Mouse (Mus musculus): ENCODE measurements around the gene Pkp4.
A peak's percentile ranks its signal among the peaks of the same experiment; 100 is the strongest.

Gene Pkp4

GRCm38 (mm10) chr2:59272713-59273112 lies 112.1 kb downstream of the Pkp4 start:
- DNase-seq (ENCODE audit: low spot score) = no peak

- no peak for DNase-seq (ENCODE audit: low spot score)
Observed at GRCm38 (mm10) chr2:59280914-59281562, 120.4 kb downstream of the Pkp4 start.

GRCm38 (mm10) chr2:59282966-59283365 lies 122.3 kb downstream of the Pkp4 start:
- no peak for DNase-seq (ENCODE audit: low spot score)

GRCm38 (mm10) chr2:59284216-59284615 lies 123.6 kb downstream of the Pkp4 start:
- DNase-seq (ENCODE audit: low spot score) = no peak

- no peak for DNase-seq (ENCODE audit: low spot score)
Observed at GRCm38 (mm10) chr2:59284734-59285490, 124.3 kb downstream of the Pkp4 start.

- no peak for DNase-seq (ENCODE audit: low spot score)
Observed at GRCm38 (mm10) chr2:59285581-59285980, 124.9 kb downstream of the Pkp4 start.

- peak; percentile 59 for DNase-seq (ENCODE audit: low spot score)
Observed at GRCm38 (mm10) chr2:59286247-59286646, 125.6 kb downstream of the Pkp4 start.

- DNase-seq (ENCODE audit: low spot score) = no peak
Observed at GRCm38 (mm10) chr2:59287630-59288029, 127.0 kb downstream of the Pkp4 start.

GRCm38 (mm10) chr2:59289411-59289810 lies 128.8 kb downstream of the Pkp4 start:
- DNase-seq (ENCODE audit: low spot score) = no peak

- no peak for DNase-seq (ENCODE audit: low spot score)
Observed at GRCm38 (mm10) chr2:59290391-59290790, 129.7 kb downstream of the Pkp4 start.

GRCm38 (mm10) chr2:59299831-59300230 lies 139.2 kb downstream of the Pkp4 start:
- no peak for DNase-seq (ENCODE audit: low spot score)

- no peak for DNase-seq (ENCODE audit: low spot score)
Observed at GRCm38 (mm10) chr2:59301671-59302070, 141.0 kb downstream of the Pkp4 start.

GRCm38 (mm10) chr2:59302430-59302829 lies 141.8 kb downstream of the Pkp4 start:
- DNase-seq (ENCODE audit: low spot score) = no peak

- DNase-seq (ENCODE audit: low spot score) = no peak
Observed at GRCm38 (mm10) chr2:59303530-59304063, 142.9 kb downstream of the Pkp4 start.

GRCm38 (mm10) chr2:59307302-59307701 lies 146.7 kb downstream of the Pkp4 start:
- no peak for DNase-seq (ENCODE audit: low spot score)

- DNase-seq (ENCODE audit: low spot score) = no peak
Observed at GRCm38 (mm10) chr2:59308055-59308454, 147.4 kb downstream of the Pkp4 start.

- no peak for DNase-seq (ENCODE audit: low spot score)
Observed at GRCm38 (mm10) chr2:59313293-59313692, 152.6 kb downstream of the Pkp4 start.

- DNase-seq (ENCODE audit: low spot score) = no peak
Observed at GRCm38 (mm10) chr2:59318631-59319030, 158.0 kb downstream of the Pkp4 start.

GRCm38 (mm10) chr2:59327946-59328345 lies 167.3 kb downstream of the Pkp4 start:
- DNase-seq (ENCODE audit: low spot score) = no peak

GRCm38 (mm10) chr2:59331093-59331492 lies 170.4 kb downstream of the Pkp4 start:
- DNase-seq (ENCODE audit: low spot score) = no peak

- no peak for DNase-seq (ENCODE audit: low spot score)
Observed at GRCm38 (mm10) chr2:59332523-59332922, 171.9 kb downstream of the Pkp4 start.

GRCm38 (mm10) chr2:59338501-59338900 lies 177.9 kb downstream of the Pkp4 start:
- DNase-seq (ENCODE audit: low spot score) = peak; percentile 80

- DNase-seq (ENCODE audit: low spot score) = no peak
Observed at GRCm38 (mm10) chr2:59338926-59339325, 178.3 kb downstream of the Pkp4 start.

Measured in urinary bladder, postnatal 14 days (tissue).